Mouse (Mus musculus): Measurements from ENCODE around the gene Stab1. TPM values are rescaled to one million over a fixed set of nuclear protein-coding genes. Genes with fewer than 3 reads are reported as not detected.
A peak's percentile ranks its signal among the peaks of the same experiment; 100 is the strongest.

Gene Stab1
- polyA plus RNA-seq (2012; rRNA removed), result 85.3 and 90.2 TPM in 2 replicates

GRCm38 (mm10) chr14:31168425-31168824 lies at the start of gene Stab1:
Gene Stab1 (minus strand): TSS chr14:31168641.
- no peak for DNase-seq (ENCODE audit: low spot score)

GRCm38 (mm10) chr14:31217666-31218065 lies 49.2 kb upstream of the Stab1 start, which contains the start of gene Sema3g:
Gene Sema3g (plus strand): TSS chr14:31217860.
- no peak for DNase-seq (ENCODE audit: low spot score)

GRCm38 (mm10) chr14:31216846-31217245 lies 48.4 kb upstream of the Stab1 start, which contains the start of gene Nisch:
Gene Nisch (minus strand): TSS chr14:31216946.
- DNase-seq (ENCODE audit: low spot score), result no peak

- no peak for DNase-seq (ENCODE audit: low spot score)
Observed at GRCm38 (mm10) chr14:31215157-31216002, 46.9 kb upstream of the Stab1 start.

GRCm38 (mm10) chr14:31214684-31215083 lies 46.2 kb upstream of the Stab1 start:
- DNase-seq (ENCODE audit: low spot score), result no peak

- DNase-seq (ENCODE audit: low spot score), result no peak
Observed at GRCm38 (mm10) chr14:31213868-31214267, 45.4 kb upstream of the Stab1 start.

- no peak for DNase-seq (ENCODE audit: low spot score)
Observed at GRCm38 (mm10) chr14:31212499-31212898, 44.1 kb upstream of the Stab1 start.

- no peak for DNase-seq (ENCODE audit: low spot score)
Observed at GRCm38 (mm10) chr14:31211854-31212253, 43.4 kb upstream of the Stab1 start.

GRCm38 (mm10) chr14:31209133-31209557 lies 40.7 kb upstream of the Stab1 start:
- DNase-seq (ENCODE audit: low spot score), result no peak

GRCm38 (mm10) chr14:31208084-31208483 lies 39.6 kb upstream of the Stab1 start, which contains the start of gene Tnnc1:
Gene Tnnc1 (plus strand): TSS chr14:31208312.
- no peak for DNase-seq (ENCODE audit: low spot score)

GRCm38 (mm10) chr14:31207070-31207830 lies 38.8 kb upstream of the Stab1 start:
- DNase-seq (ENCODE audit: low spot score), result no peak

- DNase-seq (ENCODE audit: low spot score), result peak; percentile 88
Observed at GRCm38 (mm10) chr14:31206472-31206981, 38.1 kb upstream of the Stab1 start.

- DNase-seq (ENCODE audit: low spot score), result peak; percentile 40
Observed at GRCm38 (mm10) chr14:31205562-31206467, 37.4 kb upstream of the Stab1 start.

- no peak for DNase-seq (ENCODE audit: low spot score)
Observed at GRCm38 (mm10) chr14:31205244-31205561, 36.8 kb upstream of the Stab1 start.

- DNase-seq (ENCODE audit: low spot score), result no peak
Observed at GRCm38 (mm10) chr14:31204844-31205243, 36.4 kb upstream of the Stab1 start.

GRCm38 (mm10) chr14:31200038-31200437 lies 31.6 kb upstream of the Stab1 start:
- no peak for DNase-seq (ENCODE audit: low spot score)

- no peak for DNase-seq (ENCODE audit: low spot score)
Observed at GRCm38 (mm10) chr14:31199599-31199998, 31.2 kb upstream of the Stab1 start.

GRCm38 (mm10) chr14:31197547-31198516 lies 29.4 kb upstream of the Stab1 start:
- DNase-seq (ENCODE audit: low spot score), result no peak

- no peak for DNase-seq (ENCODE audit: low spot score)
Observed at GRCm38 (mm10) chr14:31195968-31196367, 27.5 kb upstream of the Stab1 start.

- no peak for DNase-seq (ENCODE audit: low spot score)
Observed at GRCm38 (mm10) chr14:31195521-31195920, 27.1 kb upstream of the Stab1 start.
